Mouse (Mus musculus): Measurements from ENCODE around the gene Gpc1. TPM values are rescaled to one million over a fixed set of nuclear protein-coding genes. Genes with fewer than 3 reads are reported as not detected.

Gene Gpc1
- polyA plus RNA-seq, 1 experiment from 2014 or later, result 25.0 TPM

- H3K9me3 ChIP-seq (ENCODE audit: control insufficient read depth, low read length), result no peaks in the 10 kb centered on the region
- no peaks in the 10 kb centered on the region for H3K27me3 ChIP-seq (replicated peaks; ENCODE audit: control insufficient read depth, insufficient read depth, low read length)
- no peaks in the 10 kb centered on the region for H3K4me1 ChIP-seq (ENCODE audit: control insufficient read depth, insufficient read depth, low read length)
- 77% methylated on average over 5 of the region's 5 CpGs for WGBS
- H3K4me3 ChIP-seq (ENCODE audit: low read length), result no peak overlapping the region
- H3K9ac ChIP-seq (ENCODE audit: low read depth, low read length), result no peak overlapping the region
- no peak overlapping the region for H3K27ac ChIP-seq (ENCODE audit: low read length)
- no peak overlapping the region for H3K4me2 ChIP-seq (ENCODE audit: low read depth, low read length)
- H3K36me3 ChIP-seq (ENCODE audit: control insufficient read depth, insufficient read depth, low read length), result no peaks in the 10 kb centered on the region
- no peak for ATAC-seq
These were observed 31.8 kb upstream of the Gpc1 start for GRCm38 (mm10) chr1:92799653-92800052.

- no peaks in the 10 kb centered on the region for H3K9me3 ChIP-seq (ENCODE audit: control insufficient read depth, low read length)
- H3K4me3 ChIP-seq (ENCODE audit: low read length), result no peak overlapping the region
- H3K27me3 ChIP-seq (replicated peaks; ENCODE audit: control insufficient read depth, insufficient read depth, low read length), result no peaks in the 10 kb centered on the region
- H3K9ac ChIP-seq (ENCODE audit: low read depth, low read length), result no peak overlapping the region
- ATAC-seq, result no peak
- H3K4me2 ChIP-seq (ENCODE audit: low read depth, low read length), result no peak overlapping the region
- 83% methylated on average over 1 of the region's 1 CpGs for WGBS
- H3K36me3 ChIP-seq (ENCODE audit: control insufficient read depth, insufficient read depth, low read length), result no peaks in the 10 kb centered on the region
- no peaks in the 10 kb centered on the region for H3K4me1 ChIP-seq (ENCODE audit: control insufficient read depth, insufficient read depth, low read length)
- H3K27ac ChIP-seq (ENCODE audit: low read length), result no peak overlapping the region
These were observed 29.1 kb upstream of the Gpc1 start for GRCm38 (mm10) chr1:92802362-92802761.

- H3K4me1 ChIP-seq (ENCODE audit: control insufficient read depth, insufficient read depth, low read length), result no peaks in the 10 kb centered on the region
- H3K4me2 ChIP-seq (ENCODE audit: low read depth, low read length), result no peak overlapping the region
- H3K9ac ChIP-seq (ENCODE audit: low read depth, low read length), result no peak overlapping the region
- no peak overlapping the region for H3K27ac ChIP-seq (ENCODE audit: low read length)
- no peaks in the 10 kb centered on the region for H3K36me3 ChIP-seq (ENCODE audit: control insufficient read depth, insufficient read depth, low read length)
- H3K27me3 ChIP-seq (replicated peaks; ENCODE audit: control insufficient read depth, insufficient read depth, low read length), result no peaks in the 10 kb centered on the region
- 60% methylated on average over 4 of the region's 4 CpGs for WGBS
- no peak overlapping the region for H3K4me3 ChIP-seq (ENCODE audit: low read length)
- no peaks in the 10 kb centered on the region for H3K9me3 ChIP-seq (ENCODE audit: control insufficient read depth, low read length)
- ATAC-seq, result no peak
These were observed 28.1 kb upstream of the Gpc1 start for GRCm38 (mm10) chr1:92803376-92803775.

- ATAC-seq, result no peak
- Histone ChIP-seq H3K4me3 (ENCODE audit: low read length) (no peak overlapping the region), H3K27ac (ENCODE audit: low read length) (no peak overlapping the region), H3K27me3 (replicated peaks; ENCODE audit: control insufficient read depth, insufficient read depth, low read length) (no peaks in the 10 kb centered on the region), H3K9ac (ENCODE audit: low read depth, low read length) (no peak overlapping the region), H3K9me3 (ENCODE audit: control insufficient read depth, low read length) (no peaks in the 10 kb centered on the region), H3K36me3 (ENCODE audit: control insufficient read depth, insufficient read depth, low read length) (no peaks in the 10 kb centered on the region), H3K4me1 (ENCODE audit: control insufficient read depth, insufficient read depth, low read length) (no peaks in the 10 kb centered on the region), H3K4me2 (ENCODE audit: low read depth, low read length) (no peak overlapping the region)
- 74% methylated on average over 5 of the region's 5 CpGs for WGBS
These were observed 26.3 kb upstream of the Gpc1 start for GRCm38 (mm10) chr1:92805181-92805580.

- WGBS, result 62% methylated on average over 2 of the region's 2 CpGs
- Histone ChIP-seq H3K27ac (ENCODE audit: low read length) (no peak overlapping the region), H3K4me3 (ENCODE audit: low read length) (no peak overlapping the region), H3K36me3 (ENCODE audit: control insufficient read depth, insufficient read depth, low read length) (no peaks in the 10 kb centered on the region), H3K4me2 (ENCODE audit: low read depth, low read length) (no peak overlapping the region), H3K4me1 (ENCODE audit: control insufficient read depth, insufficient read depth, low read length) (no peaks in the 10 kb centered on the region), H3K27me3 (replicated peaks; ENCODE audit: control insufficient read depth, insufficient read depth, low read length) (no peaks in the 10 kb centered on the region), H3K9me3 (ENCODE audit: control insufficient read depth, low read length) (no peaks in the 10 kb centered on the region), H3K9ac (ENCODE audit: low read depth, low read length) (no peak overlapping the region)
- ATAC-seq, result no peak
These were observed 25.6 kb upstream of the Gpc1 start for GRCm38 (mm10) chr1:92805836-92806235.

- H3K4me1 ChIP-seq (ENCODE audit: control insufficient read depth, insufficient read depth, low read length), result no peaks in the 10 kb centered on the region
- no peak for ATAC-seq
- H3K27ac ChIP-seq (ENCODE audit: low read length), result no peak overlapping the region
- no peaks in the 10 kb centered on the region for H3K9me3 ChIP-seq (ENCODE audit: control insufficient read depth, low read length)
- H3K4me3 ChIP-seq (ENCODE audit: low read length), result no peak overlapping the region
- 80% methylated on average over 3 of the region's 3 CpGs for WGBS
- no peaks in the 10 kb centered on the region for H3K27me3 ChIP-seq (replicated peaks; ENCODE audit: control insufficient read depth, insufficient read depth, low read length)
- H3K36me3 ChIP-seq (ENCODE audit: control insufficient read depth, insufficient read depth, low read length), result no peaks in the 10 kb centered on the region
- H3K9ac ChIP-seq (ENCODE audit: low read depth, low read length), result no peak overlapping the region
- no peak overlapping the region for H3K4me2 ChIP-seq (ENCODE audit: low read depth, low read length)
These were observed 24.7 kb upstream of the Gpc1 start for GRCm38 (mm10) chr1:92806720-92807119.

GRCm38 (mm10) chr1:92809621-92810020 lies 21.8 kb upstream of the Gpc1 start:
- Histone ChIP-seq H3K27ac (ENCODE audit: low read length) (no peak overlapping the region), H3K36me3 (ENCODE audit: control insufficient read depth, insufficient read depth, low read length) (no peaks in the 10 kb centered on the region), H3K27me3 (replicated peaks; ENCODE audit: control insufficient read depth, insufficient read depth, low read length) (no peaks in the 10 kb centered on the region), H3K4me2 (ENCODE audit: low read depth, low read length) (no peak overlapping the region), H3K9me3 (ENCODE audit: control insufficient read depth, low read length) (no peaks in the 10 kb centered on the region), H3K4me3 (ENCODE audit: low read length) (no peak overlapping the region), H3K9ac (ENCODE audit: low read depth, low read length) (no peak overlapping the region), H3K4me1 (ENCODE audit: control insufficient read depth, insufficient read depth, low read length) (no peaks in the 10 kb centered on the region)
- 82% methylated on average over 4 of the region's 4 CpGs for WGBS
- ATAC-seq, result no peak

- no peaks in the 10 kb centered on the region for H3K9me3 ChIP-seq (ENCODE audit: control insufficient read depth, low read length)
These were observed 17.1 kb upstream of the Gpc1 start for GRCm38 (mm10) chr1:92814319-92814718.

GRCm38 (mm10) chr1:92815100-92815499 lies 16.3 kb upstream of the Gpc1 start:
- H3K9me3 ChIP-seq (ENCODE audit: control insufficient read depth, low read length), result no peaks in the 10 kb centered on the region
- H3K27ac ChIP-seq (ENCODE audit: low read length), result no peak overlapping the region
- H3K27me3 ChIP-seq (replicated peaks; ENCODE audit: control insufficient read depth, insufficient read depth, low read length), result no peaks in the 10 kb centered on the region
- H3K4me3 ChIP-seq (ENCODE audit: low read length), result no peak overlapping the region
- WGBS, result 59% methylated on average over 9 of the region's 9 CpGs
- no peak overlapping the region for H3K9ac ChIP-seq (ENCODE audit: low read depth, low read length)
- H3K4me2 ChIP-seq (ENCODE audit: low read depth, low read length), result no peak overlapping the region
- no peak for ATAC-seq
- H3K4me1 ChIP-seq (ENCODE audit: control insufficient read depth, insufficient read depth, low read length), result no peaks in the 10 kb centered on the region
- H3K36me3 ChIP-seq (ENCODE audit: control insufficient read depth, insufficient read depth, low read length), result no peaks in the 10 kb centered on the region

More at GRCm38 (mm10) chr1:92814319-92814718, 17.1 kb upstream of the Gpc1 start:
- no peak overlapping the region for H3K4me3 ChIP-seq (ENCODE audit: low read length)
- H3K4me2 ChIP-seq (ENCODE audit: low read depth, low read length), result no peak overlapping the region
- no peak overlapping the region for H3K9ac ChIP-seq (ENCODE audit: low read depth, low read length)
- H3K36me3 ChIP-seq (ENCODE audit: control insufficient read depth, insufficient read depth, low read length), result no peaks in the 10 kb centered on the region
- WGBS, result 43% methylated on average over 5 of the region's 5 CpGs
- no peaks in the 10 kb centered on the region for H3K4me1 ChIP-seq (ENCODE audit: control insufficient read depth, insufficient read depth, low read length)
- ATAC-seq, result no peak
- H3K27ac ChIP-seq (ENCODE audit: low read length), result no peak overlapping the region
- no peaks in the 10 kb centered on the region for H3K27me3 ChIP-seq (replicated peaks; ENCODE audit: control insufficient read depth, insufficient read depth, low read length)

GRCm38 (mm10) chr1:92815756-92816294 lies 15.6 kb upstream of the Gpc1 start:
- 76% methylated on average over 5 of the region's 5 CpGs for whole genome bisulfite sequencing
- no peak for ATAC-seq
- no peaks in the 10 kb centered on the region for H3K36me3 ChIP-seq (ENCODE audit: control insufficient read depth, insufficient read depth, low read length)

More at GRCm38 (mm10) chr1:92815756-92816294, 15.6 kb upstream of the Gpc1 start:
- no peak overlapping the region for H3K9ac ChIP-seq (ENCODE audit: low read depth, low read length)
- H3K27me3 ChIP-seq (replicated peaks; ENCODE audit: control insufficient read depth, insufficient read depth, low read length), result no peaks in the 10 kb centered on the region
- no peak overlapping the region for H3K4me2 ChIP-seq (ENCODE audit: low read depth, low read length)
- no peaks in the 10 kb centered on the region for H3K9me3 ChIP-seq (ENCODE audit: control insufficient read depth, low read length)
- H3K27ac ChIP-seq (ENCODE audit: low read length), result no peak overlapping the region
- no peaks in the 10 kb centered on the region for H3K4me1 ChIP-seq (ENCODE audit: control insufficient read depth, insufficient read depth, low read length)
- H3K4me3 ChIP-seq (ENCODE audit: low read length), result no peak overlapping the region

Data from intestine, embryonic 16.5 days (tissue).